ENCODE assay signal across 10 mouse cellular contexts in genomic region chr3:148729242-148729680, GRCm38 (mm10).
DNase-seq lines count a peak whose midpoint lies in the region; TF ChIP-seq lines count a peak whose summit lies in the region.
"Had no signal": no experiment of that assay in that cellular context is flagged by ENCODE, and none has a peak within 500 bp of the region (broad histone marks: within the 10 kb centered on the region; RNA-seq: fewer than 3 reads in every experiment).

No protein-coding gene starts in this region.

- no peaks in the 10 kb centered on the region for H3K4me1 ChIP-seq in kidney, adult 2 months (ENCODE audit: control insufficient read depth, insufficient read depth, low read length)

- no peak for TF ChIP-seq CTCF in kidney, adult 2 months (conservative IDR thresholded peaks at IDR 0.05; ENCODE audit: insufficient read depth, insufficient read length, low read depth, low read length)

- no peak for TF ChIP-seq POLR2A in kidney, adult 2 months (IDR thresholded peaks at IDR 0.05; ENCODE audit: low read depth, low read length)

- WGBS in kidney, adult 2 months: 27% methylated on average over 7 of the region's 7 CpGs

- no peak overlapping the region for H3K27ac ChIP-seq in kidney, adult 2 months (ENCODE audit: insufficient read depth, low read depth, low read length)
- H3K27ac ChIP-seq: embryonic facial prominence, embryonic 13.5 days; limb, embryonic 15.5 days had no signal

- peak; percentile 17 for DNase-seq in adrenal gland, postnatal 14 days
- no peak for DNase-seq in adrenal gland, adult 8-10 months
- DNase-seq in 416B (ENCODE audit: low read depth): peak; percentile 58
- DNase-seq in kidney, adult 2 months: peak; percentile 22
- peak; percentile 18 for DNase-seq in lung, postnatal 25 days (ENCODE audit: low spot score)
- DNase-seq in thymus, postnatal 0 days (ENCODE audit: low spot score): peak; percentile 43
- no peak for DNase-seq in urinary bladder, postnatal 10 days (ENCODE audit: low spot score)
- DNase-seq in layer of hippocampus, postnatal 14 days (ENCODE audit: low spot score in 2 of 2): no peak

- no peaks in the 10 kb centered on the region for H3K27me3 ChIP-seq in kidney, adult 2 months (replicated peaks; ENCODE audit: control insufficient read depth, insufficient read depth, low read length)
- H3K27me3 ChIP-seq: embryonic facial prominence, embryonic 13.5 days; limb, embryonic 15.5 days had no signal

- H3K36me3 ChIP-seq in kidney, adult 2 months (ENCODE audit: control insufficient read depth, insufficient read depth, low read length): no peaks in the 10 kb centered on the region
- H3K36me3 ChIP-seq: embryonic facial prominence, embryonic 13.5 days; limb, embryonic 15.5 days had no signal

- no peak overlapping the region for H3K4me3 ChIP-seq in kidney, adult 2 months (ENCODE audit: insufficient read depth, low read depth, low read length)
- H3K4me3 ChIP-seq: embryonic facial prominence, embryonic 13.5 days; limb, embryonic 15.5 days had no signal

Comparison
In these comparisons a context has a peak if more than half of its experiments do, and no peak if none do; other contexts are left out.
1. DNase-seq: peak in adrenal gland, postnatal 14 days (single experiment), 416B (single experiment), kidney, adult 2 months (single experiment), lung, postnatal 25 days (single experiment) and thymus, postnatal 0 days (single experiment); none in adrenal gland, adult 8-10 months (single experiment), urinary bladder, postnatal 10 days (single experiment) and layer of hippocampus, postnatal 14 days (0 of 2).